Mouse (Mus musculus): Measurements from ENCODE around the gene Gm20865. TPM values are rescaled to one million over a fixed set of nuclear protein-coding genes. Genes with fewer than 3 reads are reported as not detected.

Gm20865 gene
- not detected for polyA plus RNA-seq (2012; fragmentation: generic; extraction: Trizol)

GRCm38 (mm10) chrY:21241275-21241674, at the start of gene Gm20865:
Gm20865 (plus strand) TSS chrY:21241575.

Other genes with a start within 250 kb of the Gm20865 start
- gene Gm29866, start 247.9 kb upstream of the Gm20865 start, polyA plus RNA-seq (2012; fragmentation: generic; extraction: Trizol) = not detected
- not detected for gene Gm20909, start 77.0 kb upstream of the Gm20865 start, polyA plus RNA-seq (2012; fragmentation: generic; extraction: Trizol)

Data from C3H10T1/2 (cell line).